Comparison of ENCODE assay signal across 15 mouse cellular contexts in the genomic region with DNA sequence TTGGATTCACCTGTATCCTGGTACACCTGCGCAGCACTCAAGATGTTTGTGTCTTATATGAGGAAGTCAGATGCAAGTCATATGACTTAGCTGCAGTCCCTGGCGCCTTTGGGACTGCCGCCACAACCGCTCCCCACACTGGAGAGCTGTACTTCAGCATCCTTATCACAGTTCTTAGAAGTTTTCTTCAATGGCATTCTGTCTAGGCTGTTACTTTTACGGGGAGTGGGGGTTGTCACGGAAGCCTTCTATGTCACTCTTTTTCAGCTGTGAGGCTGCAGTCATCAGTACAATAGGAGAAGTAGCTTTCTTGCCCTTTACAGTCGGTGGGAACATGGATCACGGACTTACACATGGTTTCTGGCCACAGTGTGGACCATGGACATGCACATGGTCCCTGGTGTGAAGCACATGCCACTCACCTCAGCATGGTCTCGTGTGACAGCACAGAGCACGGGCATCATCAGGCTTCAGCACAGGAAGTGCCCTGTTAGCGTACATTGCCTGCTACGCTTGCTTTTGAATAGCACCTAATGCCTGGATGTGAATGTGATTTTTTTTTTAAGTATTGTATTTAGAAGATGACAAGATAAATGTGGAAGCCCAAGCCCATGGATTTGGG.
"Had no signal": no experiment of that assay in that cellular context is flagged by ENCODE, and none has a peak within 500 bp of the region (broad histone marks: within the 10 kb centered on the region; RNA-seq: fewer than 3 reads in every experiment).

No protein-coding gene starts in this region.

- H3K4me1 ChIP-seq: midbrain, embryonic 13.5 days; midbrain, embryonic 15.5 days; neural tube, embryonic 12.5 days; stomach, embryonic 15.5 days had no signal

- ATAC-seq: liver, postnatal 0 days; midbrain, embryonic 13.5 days; midbrain, embryonic 15.5 days had no signal

- H3K27me3 ChIP-seq: liver, embryonic 13.5 days; liver, embryonic 15.5 days; midbrain, embryonic 13.5 days; midbrain, embryonic 15.5 days; neural tube, embryonic 12.5 days; stomach, embryonic 15.5 days had no signal

- H3K36me3 ChIP-seq: liver, embryonic 13.5 days; liver, embryonic 15.5 days; midbrain, embryonic 13.5 days; midbrain, embryonic 15.5 days; neural tube, embryonic 12.5 days; stomach, embryonic 15.5 days had no signal

- DNase-seq: liver, embryonic 13.5 days; liver, postnatal 0 days; lung, adult 2 months; right cerebral cortex, postnatal 14 days; thymus, adult 2 months; thymus, postnatal 25 days; thymus, postnatal 4 days had no signal

- H3K9me3 ChIP-seq: liver, embryonic 13.5 days; liver, embryonic 15.5 days; midbrain, embryonic 13.5 days; midbrain, embryonic 15.5 days; neural tube, embryonic 12.5 days; stomach, embryonic 15.5 days had no signal

- H3K4me3 ChIP-seq: liver, embryonic 13.5 days; liver, embryonic 15.5 days; midbrain, embryonic 13.5 days; midbrain, embryonic 15.5 days; neural tube, embryonic 12.5 days; stomach, embryonic 15.5 days had no signal

- H3K4me2 ChIP-seq: liver, embryonic 13.5 days; liver, embryonic 15.5 days; midbrain, embryonic 11.5 days; midbrain, embryonic 13.5 days; midbrain, embryonic 15.5 days; neural tube, embryonic 12.5 days; stomach, embryonic 15.5 days had no signal

- H3K9ac ChIP-seq: liver, embryonic 13.5 days; liver, embryonic 15.5 days; liver, postnatal 0 days; midbrain, embryonic 13.5 days; midbrain, embryonic 15.5 days; neural tube, embryonic 12.5 days; stomach, embryonic 15.5 days had no signal

- H3K27ac ChIP-seq: liver, embryonic 13.5 days; liver, embryonic 15.5 days; macrophage; midbrain, embryonic 13.5 days; midbrain, embryonic 15.5 days; neural tube, embryonic 12.5 days; stomach, embryonic 15.5 days; stomach, postnatal 0 days had no signal
